Mouse (Mus musculus) limb, embryonic 13.5 days (tissue): ENCODE results near the gene Grm4. TPM values are rescaled to one million over a fixed set of nuclear protein-coding genes. Genes with fewer than 3 reads are reported as not detected.

ENCODE experiments used
- ATAC-seq: fragments of 200-750 bp; cut with Nextera tagmentation; 2 replicates; pipeline ENCODE4 v1.8.0; 2017; ENCODE audit warnings: low read depth, moderate number of reproducible peaks, moderate TSS enrichment; ENCODE audit not compliant: low FRiP score
- H3K27ac ChIP-seq: fragments of 300-500 bp; sonication (generic); 2 replicates; pipeline ENCODE4 v1.5.1; 2015; ENCODE audit warnings: inconsistent platforms, mild to moderate bottlenecking, moderate library complexity
- H3K27me3 ChIP-seq: fragments of 300-500 bp; sonication (generic); 2 replicates; pipeline ENCODE4 v1.6.1; 2015; ENCODE audit warnings: mild to moderate bottlenecking, inconsistent platforms
- H3K36me3 ChIP-seq: fragments of 300-500 bp; sonication (generic); 2 replicates; pipeline ENCODE4 v1.6.1; 2015; ENCODE audit warnings: inconsistent platforms, mild to moderate bottlenecking, moderate library complexity
- H3K4me1 ChIP-seq: fragments of 300-500 bp; sonication (generic); 2 replicates; pipeline ENCODE4 v1.6.1; 2015; ENCODE audit warnings: inconsistent platforms
- H3K4me2 ChIP-seq: fragments of 300-500 bp; sonication (generic); replicated peaks from 2 replicates; pipeline ENCODE4 v1.6.1; 2015; ENCODE audit warnings: inconsistent platforms, mild to moderate bottlenecking, moderate library complexity
- H3K4me3 ChIP-seq: fragments of 300-500 bp; sonication (generic); 2 replicates; pipeline ENCODE4 v1.5.1; 2015; ENCODE audit warnings: moderate library complexity, mild to moderate bottlenecking, inconsistent platforms
- H3K9ac ChIP-seq: fragments of 300-500 bp; sonication (generic); 2 replicates; pipeline ENCODE4 v1.6.1; 2015; ENCODE audit warnings: mild to moderate bottlenecking, inconsistent platforms
- H3K9me3 ChIP-seq: fragments of 300-500 bp; sonication (generic); 2 replicates; pipeline ENCODE4 v1.6.1; 2016; ENCODE audit warnings: inconsistent platforms
- WGBS: fragments of 180-500 bp; shearing (Covaris S2); methylation state at CpG from one replicate; pipeline ENCODE4 v1.1.7; 2015; 5-methylcytosine and 5-hydroxymethylcytosine counted together
- polyA plus RNA-seq: library from polyadenylated mRNA; unstranded; fragments of >200 nt; fragmentation: Nextera tagmentation; extraction: Ambion mirVana; gene quantifications from 2 replicates; pipeline ENCODE4 v1.2.1, GENCODE M21; 2015

The Grm4 gene
- polyA plus RNA-seq, 1 experiment from 2014 or later = 0.34 TPM

DNA sequence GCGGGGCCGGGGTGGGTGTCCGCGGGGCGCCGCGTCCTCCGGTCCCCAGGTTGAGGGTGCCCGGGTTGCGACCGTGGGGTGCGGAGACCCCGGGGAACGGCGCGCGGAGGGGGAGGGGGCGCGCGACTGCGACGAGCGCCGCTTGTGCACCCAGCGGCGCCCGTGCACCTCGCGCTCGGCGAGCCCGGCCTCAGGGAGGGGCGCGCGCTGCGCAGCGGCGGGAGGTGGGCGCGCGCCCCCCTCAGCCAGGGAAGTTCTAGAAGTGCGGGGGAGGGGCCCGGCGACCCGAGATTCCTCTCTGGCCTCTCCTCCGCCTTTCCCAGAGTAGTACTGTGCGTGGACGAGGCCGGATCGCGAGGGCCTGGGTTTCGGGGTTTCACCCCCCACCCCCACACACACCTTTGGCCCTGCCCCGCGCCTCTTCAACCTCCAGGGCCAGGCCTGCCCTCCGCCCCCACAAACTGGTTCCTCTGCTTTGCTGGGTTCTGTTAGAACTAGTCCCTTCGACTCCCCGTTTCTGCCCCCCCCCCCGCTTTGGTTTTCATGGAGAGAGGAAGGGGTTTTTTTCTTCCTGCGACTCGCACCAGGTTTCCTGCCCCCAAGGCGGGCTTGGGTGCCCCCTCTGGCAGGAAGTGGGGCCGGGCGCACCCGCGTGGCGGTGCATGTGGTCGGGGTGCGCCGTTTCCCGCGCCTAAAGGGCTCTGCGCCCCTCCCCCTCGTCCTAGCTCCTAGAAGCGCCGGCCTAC lies 36.2 kb upstream of the Grm4 start:
- Histone ChIP-seq H3K36me3 (peaks cover 21% of the 10 kb centered on the region), H3K9ac (peak overlapping the region; percentile 90), H3K4me2 (peak overlapping the region; percentile 81), H3K27me3 (no peaks in the 10 kb centered on the region), H3K4me1 (peaks cover 50% of the 10 kb centered on the region), H3K4me3 (peak overlapping the region; percentile 85), H3K27ac (peak overlapping the region; percentile 98), H3K9me3 (no peaks in the 10 kb centered on the region)
- WGBS = under 1% methylated on average over 70 of the region's 75 CpGs
- ATAC-seq = peak; percentile 29; the same call in 1 of the 2 replicates

- ATAC-seq = peak; percentile 55
- Histone ChIP-seq H3K27me3 (no peaks in the 10 kb centered on the region), H3K4me2 (peak within 1 kb of the TSS; percentile 81), H3K4me3 (peak within 1 kb of the TSS; percentile 85), H3K9me3 (no peaks in the 10 kb centered on the region), H3K9ac (peak within 1 kb of the TSS; percentile 90), H3K36me3 (peaks cover 13% of the 10 kb centered on the region), H3K4me1 (peaks cover 44% of the 10 kb centered on the region), H3K27ac (peak within 1 kb of the TSS; percentile 98)
- under 1% methylated on average over 69 of the region's 79 CpGs for WGBS
Observed at GRCm38 (mm10) chr17:27556315-27557011, 35.3 kb upstream of the Grm4 start, which contains the start of gene Hmga1. Gene Hmga1 (plus strand): TSS chr17:27556497.

GRCm38 (mm10) chr17:27555512-27556172 lies 34.4 kb upstream of the Grm4 start:
- H3K4me3 ChIP-seq = peak overlapping the region; percentile 85
- no peaks in the 10 kb centered on the region for H3K9me3 ChIP-seq
- H3K36me3 ChIP-seq = peaks cover 5% of the 10 kb centered on the region; the same call in 1 of the 2 replicates
- peak overlapping the region; percentile 98 for H3K27ac ChIP-seq
- peak overlapping the region; percentile 81 for H3K4me2 ChIP-seq
- WGBS = under 1% methylated on average over 49 of the region's 55 CpGs
- peaks cover 42% of the 10 kb centered on the region for H3K4me1 ChIP-seq
- H3K9ac ChIP-seq = peak overlapping the region; percentile 90
- ATAC-seq = peak; percentile 48
- no peaks in the 10 kb centered on the region for H3K27me3 ChIP-seq

DNA sequence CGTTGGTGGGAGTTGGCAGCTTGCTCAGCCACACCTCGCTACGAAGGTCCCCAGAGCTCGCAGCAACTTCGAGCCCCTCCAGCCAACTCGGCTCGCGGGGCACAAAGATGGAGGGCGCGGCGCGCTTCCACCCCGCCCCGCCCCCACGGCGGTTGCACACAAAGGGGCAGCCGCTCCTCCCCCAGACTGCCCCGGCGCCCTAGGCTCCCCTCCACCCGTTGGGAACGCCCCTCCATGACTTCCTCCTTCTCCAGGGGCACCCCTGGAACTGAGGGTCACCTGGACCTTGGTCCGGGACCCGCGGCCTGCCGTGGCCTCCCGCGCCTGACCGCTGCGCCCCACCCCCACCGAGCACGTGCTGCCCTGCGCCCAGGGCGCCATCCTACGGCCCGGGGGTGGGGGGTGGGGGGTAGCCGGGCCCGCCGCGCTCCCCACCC lies 33.9 kb upstream of the Grm4 start:
- 0 out of 2 replicates have a peak, but pooled peaks cover 2% of the 10 kb centered on the region for H3K36me3 ChIP-seq
- peak; percentile 38 for ATAC-seq
- H3K27ac ChIP-seq = peak overlapping the region; percentile 98
- H3K9me3 ChIP-seq = no peaks in the 10 kb centered on the region
- peak overlapping the region; percentile 81 for H3K4me2 ChIP-seq
- H3K27me3 ChIP-seq = no peaks in the 10 kb centered on the region
- H3K9ac ChIP-seq = peak overlapping the region; percentile 90
- under 1% methylated on average over 37 of the region's 39 CpGs for WGBS
- H3K4me3 ChIP-seq = peak overlapping the region; percentile 85
- peaks cover 39% of the 10 kb centered on the region for H3K4me1 ChIP-seq

DNA sequence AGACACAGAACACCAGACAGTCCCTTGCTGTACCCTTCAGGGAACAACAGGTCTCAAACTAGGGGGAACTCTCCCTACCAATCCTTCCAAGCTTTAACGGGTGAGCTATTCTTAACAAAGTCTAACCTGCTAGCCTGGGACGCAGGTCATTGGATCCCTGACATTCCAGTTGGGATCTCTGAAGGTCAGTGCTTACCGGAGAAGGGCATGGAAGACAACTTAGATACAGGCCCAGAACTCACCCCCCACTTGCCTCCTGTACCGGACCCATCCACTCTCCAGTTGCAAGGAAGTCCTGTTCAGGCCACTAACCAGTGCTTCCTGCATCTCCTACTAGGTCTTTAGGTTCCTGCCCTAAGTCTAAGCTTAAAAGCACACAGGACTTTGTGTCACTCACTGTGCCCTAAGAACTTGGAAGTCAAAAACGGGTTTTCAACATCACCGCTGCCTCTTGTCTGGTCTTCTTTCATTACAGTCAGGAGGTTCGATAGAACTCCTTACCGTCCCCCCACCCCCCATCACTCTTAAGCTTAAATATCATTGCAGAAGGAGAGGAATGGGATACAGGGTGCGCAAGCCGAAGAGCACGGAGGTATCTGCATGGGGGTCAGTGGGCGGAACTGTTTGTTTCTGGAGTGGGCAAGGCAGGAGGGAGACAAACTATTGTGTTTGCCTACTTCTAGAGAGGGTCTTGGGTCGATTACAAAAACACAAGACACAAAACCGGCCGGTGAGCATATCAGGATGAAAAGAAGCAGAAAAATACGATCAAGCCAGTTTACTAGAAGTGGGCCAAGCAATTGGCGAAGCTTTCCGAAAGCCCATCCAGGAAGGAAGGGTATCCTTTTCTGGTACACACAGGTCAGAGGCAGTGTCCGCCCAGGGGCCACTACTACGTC lies 33.1 kb upstream of the Grm4 start:
- Histone ChIP-seq H3K27me3 (no peaks in the 10 kb centered on the region), H3K4me3 (peak overlapping the region; percentile 85), H3K36me3 (no peaks in the 10 kb centered on the region), H3K27ac (peak overlapping the region; percentile 98), H3K4me1 (peaks cover 38% of the 10 kb centered on the region), H3K4me2 (peak overlapping the region; percentile 81), H3K9me3 (no peaks in the 10 kb centered on the region), H3K9ac (peak overlapping the region; percentile 90)
- no peak for ATAC-seq
- 45% methylated on average over 20 of the region's 20 CpGs for WGBS

GRCm38 (mm10) chr17:27552215-27553201 lies 31.3 kb upstream of the Grm4 start:
- no peak overlapping the region for H3K9ac ChIP-seq
- WGBS = 78% methylated on average over 23 of the region's 23 CpGs
- no peak for ATAC-seq
- peaks cover 26% of the 10 kb centered on the region for H3K4me1 ChIP-seq
- no peaks in the 10 kb centered on the region for H3K9me3 ChIP-seq
- no peak overlapping the region for H3K4me2 ChIP-seq
- no peaks in the 10 kb centered on the region for H3K36me3 ChIP-seq
- H3K27ac ChIP-seq = peak overlapping the region; percentile 39; the same call in 1 of the 2 replicates
- no peak overlapping the region for H3K4me3 ChIP-seq
- no peaks in the 10 kb centered on the region for H3K27me3 ChIP-seq

DNA sequence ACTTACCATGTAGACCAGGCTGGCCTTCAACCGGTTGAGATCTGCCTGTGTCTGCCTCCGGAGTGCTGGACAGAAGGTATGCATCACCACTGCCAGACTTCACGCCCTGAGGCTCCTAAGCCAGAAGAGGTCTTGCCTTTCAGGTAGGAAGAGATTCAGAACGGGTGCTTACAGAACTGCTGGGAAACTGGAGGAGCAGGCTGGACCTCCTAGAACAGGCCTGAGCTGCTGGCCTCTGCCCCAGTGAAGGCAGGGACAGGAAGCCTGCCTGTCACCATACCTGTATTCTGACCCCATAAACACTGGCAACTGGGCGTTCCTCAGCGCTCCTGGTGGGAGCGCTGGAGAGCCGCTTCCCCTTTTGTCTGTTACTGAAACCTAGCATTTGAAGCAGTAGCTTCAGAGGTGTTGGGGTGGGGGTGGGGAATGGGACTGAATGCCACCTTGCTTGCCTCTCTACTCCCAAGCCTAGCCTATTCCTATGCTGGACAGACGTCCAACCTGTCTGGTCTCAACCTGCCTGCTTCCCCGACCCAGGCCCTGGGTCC lies 30.3 kb upstream of the Grm4 start:
- peaks cover 26% of the 10 kb centered on the region for H3K4me1 ChIP-seq
- H3K4me2 ChIP-seq = no peak overlapping the region
- H3K36me3 ChIP-seq = no peaks in the 10 kb centered on the region
- 54% methylated on average over 10 of the region's 10 CpGs for WGBS
- H3K9me3 ChIP-seq = no peaks in the 10 kb centered on the region
- ATAC-seq = no peak
- no peak overlapping the region for H3K4me3 ChIP-seq
- no peak overlapping the region for H3K27ac ChIP-seq
- H3K9ac ChIP-seq = no peak overlapping the region
- H3K27me3 ChIP-seq = no peaks in the 10 kb centered on the region

- H3K4me1 ChIP-seq = peaks cover 21% of the 10 kb centered on the region
- 67% methylated on average over 8 of the region's 8 CpGs for WGBS
- no peak overlapping the region for H3K4me3 ChIP-seq
- H3K36me3 ChIP-seq = no peaks in the 10 kb centered on the region
- no peaks in the 10 kb centered on the region for H3K9me3 ChIP-seq
- H3K9ac ChIP-seq = no peak overlapping the region
- no peak overlapping the region for H3K27ac ChIP-seq
- no peak for ATAC-seq
- H3K4me2 ChIP-seq = no peak overlapping the region; the same call in 1 of the 2 replicates
- H3K27me3 ChIP-seq = no peaks in the 10 kb centered on the region
Observed at GRCm38 (mm10) chr17:27549234-27549633, 28.0 kb upstream of the Grm4 start.

GRCm38 (mm10) chr17:27547253-27547868 lies 26.2 kb upstream of the Grm4 start:
- no peaks in the 10 kb centered on the region for H3K36me3 ChIP-seq
- ATAC-seq = no peak
- no peak overlapping the region; the same call in 1 of the 2 replicates for H3K9ac ChIP-seq
- no peak overlapping the region for H3K27ac ChIP-seq
- 69% methylated on average over 9 of the region's 9 CpGs for WGBS
- H3K27me3 ChIP-seq = no peaks in the 10 kb centered on the region
- peaks cover 14% of the 10 kb centered on the region for H3K4me1 ChIP-seq
- no peak overlapping the region for H3K4me2 ChIP-seq
- no peaks in the 10 kb centered on the region for H3K9me3 ChIP-seq
- H3K4me3 ChIP-seq = no peak overlapping the region

GRCm38 (mm10) chr17:27546574-27547085 lies 25.4 kb upstream of the Grm4 start:
- H3K9ac ChIP-seq = no peak overlapping the region
- H3K4me3 ChIP-seq = no peak overlapping the region
- H3K4me2 ChIP-seq = no peak overlapping the region
- H3K9me3 ChIP-seq = no peaks in the 10 kb centered on the region
- no peaks in the 10 kb centered on the region for H3K27me3 ChIP-seq
- H3K36me3 ChIP-seq = no peaks in the 10 kb centered on the region
- no peak overlapping the region for H3K27ac ChIP-seq
- H3K4me1 ChIP-seq = peaks cover 14% of the 10 kb centered on the region
- WGBS = 66% methylated on average over 7 of the region's 7 CpGs
- no peak for ATAC-seq
